In genomic region chr11:121415351-121415750, GRCm38 (mm10) we compare ENCODE assay signal across 32 mouse cellular contexts. TPM values are rescaled to one million over a fixed set of nuclear protein-coding genes. Genes with fewer than 3 reads are reported as not detected.
A peak's percentile ranks its signal among the peaks of the same experiment; 100 is the strongest.
DNase-seq lines count a peak whose midpoint lies in the region; ATAC-seq and TF ChIP-seq lines count a peak whose summit lies in the region.
"Had no signal": no experiment of that assay in that cellular context is flagged by ENCODE, and none has a peak within 500 bp of the region (broad histone marks: within the 10 kb centered on the region; RNA-seq: fewer than 3 reads in every experiment).

No protein-coding gene starts in this region.

- peak overlapping the region; percentile 80 for H3K27ac ChIP-seq in gastrocnemius, adult 2 months
- H3K27ac ChIP-seq in kidney, embryonic 16.5 days (ENCODE audit: low read length) = no peak overlapping the region
- peak overlapping the region; percentile 32 for H3K27ac ChIP-seq in olfactory bulb, adult 2 months (ENCODE audit: insufficient read depth, low read depth, low read length)
- H3K27ac ChIP-seq in hindbrain, embryonic 16.5 days (ENCODE audit: low read depth, low read length) = no peak overlapping the region
- H3K27ac ChIP-seq: embryonic facial prominence, embryonic 13.5 days; forebrain, embryonic 10.5 days; forebrain, embryonic 15.5 days; hindbrain, embryonic 14.5 days; kidney, embryonic 15.5 days; limb, embryonic 12.5 days; liver, embryonic 12.5 days; midbrain, embryonic 10.5 days; midbrain, embryonic 15.5 days; stomach, postnatal 0 days had no signal

- no peak for ATAC-seq in kidney, embryonic 16.5 days (ENCODE audit: low FRiP score, low TSS enrichment)
- ATAC-seq in hindbrain, embryonic 16.5 days = no peak
- ATAC-seq: forebrain, embryonic 15.5 days; liver, embryonic 12.5 days; liver, postnatal 0 days; midbrain, embryonic 15.5 days had no signal

- no peak overlapping the region for H3K9ac ChIP-seq in kidney, embryonic 16.5 days (replicated peaks; ENCODE audit: low read length)
- H3K9ac ChIP-seq in hindbrain, embryonic 16.5 days (ENCODE audit: low read depth, low read length) = no peak overlapping the region
- H3K9ac ChIP-seq: embryonic facial prominence, embryonic 13.5 days; forebrain, embryonic 15.5 days; heart, embryonic 12.5 days; hindbrain, embryonic 14.5 days; kidney, embryonic 15.5 days; limb, embryonic 12.5 days; liver, embryonic 12.5 days; liver, postnatal 0 days; midbrain, embryonic 15.5 days had no signal

- no peak for TF ChIP-seq POLR2A in olfactory bulb, adult 2 months (IDR thresholded peaks at IDR 0.05; ENCODE audit: insufficient read depth, low read depth, low read length)

- intact Hi-C loops in gastrocnemius, adult 2 months (cut with DNase I) = loop anchor here (5.0 kb wide), 1 partner anchor 43 kb away; no protein-coding TSS in a partner anchor

- WGBS in kidney, embryonic 16.5 days = 57% methylated on average over 5 of the region's 5 CpGs
- WGBS in olfactory bulb, adult 2 months = 69% methylated on average over 5 of the region's 5 CpGs
- WGBS in hindbrain, embryonic 16.5 days = 72% methylated on average over 5 of the region's 5 CpGs

- H3K27me3 ChIP-seq in kidney, embryonic 16.5 days (ENCODE audit: insufficient read depth, low read length) = no peaks in the 10 kb centered on the region; the same call in 1 of the 2 replicates
- H3K27me3 ChIP-seq in hindbrain, embryonic 16.5 days (replicated peaks; ENCODE audit: control insufficient read depth, insufficient read depth, low read length) = no peaks in the 10 kb centered on the region
- H3K27me3 ChIP-seq: embryonic facial prominence, embryonic 13.5 days; forebrain, embryonic 15.5 days; kidney, embryonic 15.5 days; limb, embryonic 12.5 days; midbrain, embryonic 15.5 days had no signal

- no peak overlapping the region for H3K4me3 ChIP-seq in gastrocnemius, adult 2 months
- no peak overlapping the region for H3K4me3 ChIP-seq in kidney, embryonic 16.5 days (ENCODE audit: low read length)
- no peak overlapping the region for H3K4me3 ChIP-seq in olfactory bulb, adult 2 months (ENCODE audit: insufficient read depth, low read depth, low read length)
- H3K4me3 ChIP-seq in hindbrain, embryonic 16.5 days (ENCODE audit: low read length) = no peak overlapping the region
- H3K4me3 ChIP-seq: embryonic facial prominence, embryonic 13.5 days; forebrain, embryonic 10.5 days; forebrain, embryonic 15.5 days; heart, embryonic 12.5 days; kidney, embryonic 15.5 days; limb, embryonic 12.5 days; liver, embryonic 12.5 days; midbrain, embryonic 10.5 days; midbrain, embryonic 15.5 days had no signal

- no peaks in the 10 kb centered on the region for H3K36me3 ChIP-seq in kidney, embryonic 16.5 days (ENCODE audit: insufficient read depth, low read length)
- H3K36me3 ChIP-seq in hindbrain, embryonic 16.5 days (ENCODE audit: control insufficient read depth, insufficient read depth, low read length) = no peaks in the 10 kb centered on the region
- H3K36me3 ChIP-seq: embryonic facial prominence, embryonic 13.5 days; forebrain, embryonic 10.5 days; forebrain, embryonic 15.5 days; G1E; heart, embryonic 12.5 days; kidney, embryonic 15.5 days; limb, embryonic 12.5 days; liver, embryonic 12.5 days; midbrain, embryonic 10.5 days; midbrain, embryonic 15.5 days had no signal

- H3K9me3 ChIP-seq in kidney, embryonic 16.5 days (ENCODE audit: low read length) = no peaks in the 10 kb centered on the region
- H3K9me3 ChIP-seq in hindbrain, embryonic 16.5 days (ENCODE audit: control insufficient read depth, low read length) = no peaks in the 10 kb centered on the region
- H3K9me3 ChIP-seq: embryonic facial prominence, embryonic 13.5 days; forebrain, embryonic 10.5 days; forebrain, embryonic 15.5 days; G1E; heart, embryonic 12.5 days; kidney, embryonic 15.5 days; limb, embryonic 12.5 days; liver, embryonic 12.5 days; midbrain, embryonic 10.5 days; midbrain, embryonic 15.5 days had no signal

- TF ChIP-seq CTCF in gastrocnemius, adult 2 months (IDR thresholded peaks at IDR 0.05) = no peak
- no peak for TF ChIP-seq CTCF in olfactory bulb, adult 2 months (IDR thresholded peaks at IDR 0.05; ENCODE audit: insufficient read depth, low read depth, low read length)

- no peak overlapping the region for H3K4me2 ChIP-seq in kidney, embryonic 16.5 days (replicated peaks; ENCODE audit: low read depth, low read length)
- H3K4me2 ChIP-seq in hindbrain, embryonic 16.5 days (ENCODE audit: low read length) = no peak overlapping the region
- H3K4me2 ChIP-seq: embryonic facial prominence, embryonic 13.5 days; forebrain, embryonic 15.5 days; heart, embryonic 12.5 days; hindbrain, embryonic 14.5 days; kidney, embryonic 15.5 days; limb, embryonic 12.5 days; liver, embryonic 12.5 days; midbrain, embryonic 15.5 days had no signal

- peaks cover 1% of the 10 kb centered on the region for H3K4me1 ChIP-seq in kidney, embryonic 16.5 days (ENCODE audit: insufficient read depth, low read length)
- peaks cover 5% of the 10 kb centered on the region for H3K4me1 ChIP-seq in olfactory bulb, adult 2 months (ENCODE audit: control insufficient read depth, insufficient read depth, low read length)
- H3K4me1 ChIP-seq in hindbrain, embryonic 16.5 days (ENCODE audit: control insufficient read depth, insufficient read depth, low read depth, low read length) = no peaks in the 10 kb centered on the region
- H3K4me1 ChIP-seq: limb, embryonic 12.5 days had no signal

- peak; percentile 40 for DNase-seq in gastrocnemius, adult 2 months
- DNase-seq in gastrocnemius, postnatal 4 days (ENCODE audit: low spot score in 2 of 2) = no peak
- peak; percentile 19 to 29 for DNase-seq in kidney, postnatal 4 days
- DNase-seq in lung, postnatal 14 days = peak; percentile 34
- DNase-seq in liver = no peak
- DNase-seq: adrenal gland, postnatal 25 days; cerebellum, adult 11-12 months; cerebellum, adult 9-11 months; kidney, adult 18-20 months; layer of hippocampus, adult 9-11 months; liver, postnatal 0 days; right cerebral cortex, adult 18-20 months; right cerebral cortex, postnatal 4 days; thymus, adult 18-20 months; thymus, postnatal 36 days had no signal

RNA-seq across cellular contexts. Expression of gene Fn3krp, which starts 5.8 kb away (rescaled TPM):
- 1 to 10 TPM; 3.7 to 4.8 TPM for total RNA-seq in gastrocnemius, adult 2 months (2021)
- 10 to 100 TPM; 12.9 to 13.1 TPM for total RNA-seq in gastrocnemius, postnatal 4 days (2021)
- 8.9 and 11.5 TPM in 2 replicates for polyA plus RNA-seq in kidney, embryonic 16.5 days (2015; fragmentation: Nextera tagmentation; extraction: Ambion mirVana)
- not detected in 2 replicates for polyA plus RNA-seq in olfactory bulb, adult 2 months (2012; ENCODE audit: insufficient read depth, insufficient read length, low replicate concordance, missing spikeins)
- polyA plus RNA-seq in hindbrain, embryonic 16.5 days (2015; fragmentation: Nextera tagmentation; extraction: Ambion mirVana) = 8.3 and 12.2 TPM in 2 replicates

RNA-seq across cellular contexts. Expression of gene Fn3k, which starts 19.4 kb away (rescaled TPM):
- total RNA-seq in gastrocnemius, adult 2 months (2021) = 10 to 100 TPM; 17.6 to 20.6 TPM
- 1 to 10 TPM; 8.0 to 8.4 TPM for total RNA-seq in gastrocnemius, postnatal 4 days (2021)
- 2.4 and 3.6 TPM in 2 replicates for polyA plus RNA-seq in kidney, embryonic 16.5 days (2015; fragmentation: Nextera tagmentation; extraction: Ambion mirVana)
- not detected in 2 replicates for polyA plus RNA-seq in olfactory bulb, adult 2 months (2012; ENCODE audit: insufficient read depth, insufficient read length, low replicate concordance, missing spikeins)
- polyA plus RNA-seq in hindbrain, embryonic 16.5 days (2015; fragmentation: Nextera tagmentation; extraction: Ambion mirVana) = 7.7 and 7.8 TPM in 2 replicates
- total RNA-seq: granulocyte monocyte progenitor cell, adult 5-6 weeks; neutrophil, adult 5-6 weeks had no signal

RNA-seq across cellular contexts. Expression of gene Rab40b, which starts 27.3 kb away (rescaled TPM):
- total RNA-seq in gastrocnemius, adult 2 months (2021) = 10 to 100 TPM in 1 of 2 experiments, 1 to 10 TPM in 1; 9.9 to 11.8 TPM
- 10 to 100 TPM; 52.7 to 53.0 TPM for total RNA-seq in gastrocnemius, postnatal 4 days (2021)
- polyA plus RNA-seq in kidney, embryonic 16.5 days (2015; fragmentation: Nextera tagmentation; extraction: Ambion mirVana) = 5.6 and 5.7 TPM in 2 replicates
- not detected in 2 replicates for polyA plus RNA-seq in olfactory bulb, adult 2 months (2012; ENCODE audit: insufficient read depth, insufficient read length, low replicate concordance, missing spikeins)
- polyA plus RNA-seq in hindbrain, embryonic 16.5 days (2015; fragmentation: Nextera tagmentation; extraction: Ambion mirVana) = 13.6 and 14.1 TPM in 2 replicates
- total RNA-seq: G1E; neutrophil, adult 5-6 weeks had no signal
- polyA plus RNA-seq: G1E had no signal

RNA-seq across cellular contexts. Expression of gene Tbcd, which starts 36.4 kb away (rescaled TPM):
- total RNA-seq in gastrocnemius, adult 2 months (2021) = 10 to 100 TPM; 13.8 to 14.8 TPM
- total RNA-seq in gastrocnemius, postnatal 4 days (2021) = 10 to 100 TPM; 25.7 to 28.3 TPM
- 40.6 and 40.8 TPM in 2 replicates for polyA plus RNA-seq in kidney, embryonic 16.5 days (2015; fragmentation: Nextera tagmentation; extraction: Ambion mirVana)
- not detected in 2 replicates for polyA plus RNA-seq in olfactory bulb, adult 2 months (2012; ENCODE audit: insufficient read depth, insufficient read length, low replicate concordance, missing spikeins)
- 60.8 and 64.2 TPM in 2 replicates for polyA plus RNA-seq in hindbrain, embryonic 16.5 days (2015; fragmentation: Nextera tagmentation; extraction: Ambion mirVana)

Comparison
In these comparisons a context has a peak if more than half of its experiments do, and no peak if none do; other contexts are left out.
1. DNase-seq: peak in gastrocnemius, adult 2 months (single experiment), kidney, postnatal 4 days (2 of 2) and lung, postnatal 14 days (single experiment); none in gastrocnemius, postnatal 4 days (0 of 2) and liver (single experiment).
2. H3K27ac ChIP-seq: peak in gastrocnemius, adult 2 months (single experiment) and olfactory bulb, adult 2 months (single experiment); none in kidney, embryonic 16.5 days (single experiment) and hindbrain, embryonic 16.5 days (single experiment).